Mouse (Mus musculus): ENCODE measurements around the gene Ostm1.

GRCm38 (mm10) chr10:42698994-42699393, 115.4 kb downstream of the Ostm1 start:
- no peak for TF ChIP-seq USF1 (IDR thresholded peaks at IDR 0.05; ENCODE audit: low read depth)
- TF ChIP-seq CTCF (IDR thresholded peaks at IDR 0.05; ENCODE audit: control insufficient read depth, insufficient read depth, insufficient read length) = no peak
- TF ChIP-seq MAX (IDR thresholded peaks at IDR 0.05) = no peak
- no peak for TF ChIP-seq FOSL1 (IDR thresholded peaks at IDR 0.05; ENCODE audit: insufficient read depth, low read length, poor library complexity, severe bottlenecking)
- TF ChIP-seq MYOG (IDR thresholded peaks at IDR 0.05; ENCODE audit: control insufficient read depth, extremely low read depth, insufficient read length) = no peak
- TF ChIP-seq MYOD1 (IDR thresholded peaks at IDR 0.05; ENCODE audit: control insufficient read depth, insufficient read length, low read depth) = no peak
- TF ChIP-seq CEBPB (IDR thresholded peaks at IDR 0.05; ENCODE audit: low read depth) = no peak
